Mouse (Mus musculus) midbrain, postnatal 0 days (tissue): ENCODE measurements around the gene Map3k9. TPM values are rescaled to one million over a fixed set of nuclear protein-coding genes. Genes with fewer than 3 reads are reported as not detected.

Experiments used
- ATAC-seq: fragments of 200-750 bp; cut with Nextera tagmentation; 2 replicates; pipeline ENCODE4 v1.8.0; 2017; ENCODE audit warnings: moderate number of reproducible peaks, mild to moderate bottlenecking, moderate TSS enrichment, moderate library complexity; ENCODE audit not compliant: low FRiP score
- DNase-seq: peaks from one replicate; pipeline ENCODE4 v3.0.0-alpha.2; 2015; ENCODE audit warnings: low spot score
- H3K27ac ChIP-seq: fragments of 300-500 bp; sonication (generic); 2 replicates; pipeline ENCODE4 v1.5.1; 2014; ENCODE audit warnings: low read depth, mild to moderate bottlenecking, low read length, mixed read lengths
- H3K27me3 ChIP-seq: fragments of 300-500 bp; sonication (generic); 2 replicates; pipeline ENCODE4 v1.6.1; 2014; ENCODE audit warnings: low read length, control low read depth, mixed read lengths; ENCODE audit not compliant: insufficient read depth
- H3K36me3 ChIP-seq: fragments of 300-500 bp; sonication (generic); 2 replicates; pipeline ENCODE4 v1.6.1; 2014; ENCODE audit warnings: low read length, control low read depth, mixed read lengths; ENCODE audit not compliant: insufficient read depth
- H3K4me1 ChIP-seq: fragments of 300-500 bp; sonication (generic); 2 replicates; pipeline ENCODE4 v1.6.1; 2014; ENCODE audit warnings: mild to moderate bottlenecking, control low read depth, antibody characterized with exemption, low read length, mixed read lengths; ENCODE audit not compliant: insufficient read depth
- H3K4me2 ChIP-seq: fragments of 300-500 bp; sonication (generic); 2 replicates; pipeline ENCODE4 v1.6.1; 2014; ENCODE audit warnings: low read depth, mild to moderate bottlenecking, low read length, mixed read lengths; ENCODE audit not compliant: poor library complexity, severe bottlenecking
- H3K4me3 ChIP-seq: fragments of 300-500 bp; sonication (generic); 2 replicates; pipeline ENCODE4 v1.5.1; 2014; ENCODE audit warnings: low read depth, mild to moderate bottlenecking, low read length, moderate library complexity
- H3K9ac ChIP-seq: fragments of 300-500 bp; sonication (generic); replicated peaks from 2 replicates; pipeline ENCODE4 v1.6.1; 2014; ENCODE audit warnings: mild to moderate bottlenecking, low read length, moderate library complexity, mixed read lengths; ENCODE audit not compliant: poor library complexity, severe bottlenecking
- H3K9me3 ChIP-seq: fragments of 300-500 bp; sonication (generic); 2 replicates; pipeline ENCODE4 v1.6.1; 2016; ENCODE audit warnings: low read length, control low read depth
- CTCF ChIP-seq: IDR thresholded peaks from 2 replicates; pipeline ENCODE4 v1.5.1; 2016; ENCODE audit warnings: antibody characterized with exemption, mild to moderate bottlenecking
- WGBS: fragments of 180-500 bp; shearing (Covaris S2); extraction: QIAGEN DNeasy Blood & Tissue Kit; methylation state at CpG from one replicate; pipeline ENCODE4 v1.1.7; 2014; 5-methylcytosine and 5-hydroxymethylcytosine counted together
- polyA plus RNA-seq: library from polyadenylated mRNA; unstranded; fragments of >200 nt; fragmentation: Nextera tagmentation; extraction: Ambion mirVana; gene quantifications from 2 replicates; pipeline ENCODE4 v1.2.1, GENCODE M21; 2015
- total RNA-seq: library from RNA; depleted of rRNA; stranded (reverse); fragments of >200 nt; gene quantifications from 2 replicates; pipeline ENCODE4 v1.2.3, GENCODE M21; 2014

The Map3k9 gene
- total and polyA plus RNA-seq, 2 experiments from 2014 or later, result 9.3 to 67.1 TPM

- ATAC-seq (no peak), DNase-seq (no peak)
- Histone ChIP-seq H3K4me3 (no peak overlapping the region), H3K9ac (no peak overlapping the region), H3K9me3 (no peaks in the 10 kb centered on the region), H3K36me3 (peaks cover 11% of the 10 kb centered on the region), H3K4me2 (no peak overlapping the region), H3K27ac (no peak overlapping the region), H3K27me3 (no peaks in the 10 kb centered on the region), H3K4me1 (no peaks in the 10 kb centered on the region)
- 89% methylated on average over 6 of the region's 6 CpGs for WGBS
- TF ChIP-seq CTCF, result no peak
Measured at GRCm38 (mm10) chr12:81765386-81765785, 15.6 kb downstream of the Map3k9 start.

GRCm38 (mm10) chr12:81764370-81764769 is 16.6 kb downstream of the Map3k9 start:
- DNase-seq, result no peak
- H3K27me3 ChIP-seq, result no peaks in the 10 kb centered on the region
- H3K4me1 ChIP-seq, result no peaks in the 10 kb centered on the region
- no peak overlapping the region for H3K4me2 ChIP-seq
- ATAC-seq, result no peak
- H3K9me3 ChIP-seq, result no peaks in the 10 kb centered on the region
- peaks cover 8% of the 10 kb centered on the region for H3K36me3 ChIP-seq
- WGBS, result 92% methylated on average over 5 of the region's 5 CpGs
- H3K27ac ChIP-seq, result no peak overlapping the region
- no peak for TF ChIP-seq CTCF
- H3K9ac ChIP-seq, result no peak overlapping the region
- H3K4me3 ChIP-seq, result no peak overlapping the region

- WGBS, result 36% methylated on average over 7 of the region's 7 CpGs
Measured at GRCm38 (mm10) chr12:81754651-81755050, 26.3 kb downstream of the Map3k9 start.

GRCm38 (mm10) chr12:81751116-81751515 is 29.9 kb downstream of the Map3k9 start:
- no peak overlapping the region for H3K4me2 ChIP-seq
- no peak overlapping the region for H3K9ac ChIP-seq
- no peaks in the 10 kb centered on the region for H3K36me3 ChIP-seq
- DNase-seq, result no peak
- H3K4me1 ChIP-seq, result 0 out of 2 replicates have a peak, but pooled peaks cover 4% of the 10 kb centered on the region
- no peaks in the 10 kb centered on the region for H3K9me3 ChIP-seq
- no peak for ATAC-seq
- H3K4me3 ChIP-seq, result no peak overlapping the region
- no peak for TF ChIP-seq CTCF
- no peaks in the 10 kb centered on the region for H3K27me3 ChIP-seq
- no peak overlapping the region for H3K27ac ChIP-seq
- 72% methylated on average over 4 of the region's 4 CpGs for WGBS

More at GRCm38 (mm10) chr12:81754651-81755050, 26.3 kb downstream of the Map3k9 start:
- Histone ChIP-seq H3K4me1 (0 out of 2 replicates have a peak, but pooled peaks cover 4% of the 10 kb centered on the region), H3K27me3 (no peaks in the 10 kb centered on the region), H3K27ac (no peak overlapping the region), H3K36me3 (no peaks in the 10 kb centered on the region), H3K9ac (no peak overlapping the region), H3K9me3 (no peaks in the 10 kb centered on the region), H3K4me3 (no peak overlapping the region), H3K4me2 (no peak overlapping the region)
- DNase-seq (no peak), ATAC-seq (no peak)
- no peak for TF ChIP-seq CTCF

- no peak for TF ChIP-seq CTCF
- no peak overlapping the region for H3K27ac ChIP-seq
- DNase-seq, result no peak
Measured at GRCm38 (mm10) chr12:81748918-81749317, 32.1 kb downstream of the Map3k9 start.

GRCm38 (mm10) chr12:81748021-81748576 is 32.9 kb downstream of the Map3k9 start:
- no peaks in the 10 kb centered on the region for H3K27me3 ChIP-seq
- no peaks in the 10 kb centered on the region for H3K36me3 ChIP-seq
- TF ChIP-seq CTCF, result no peak
- H3K4me2 ChIP-seq, result no peak overlapping the region
- H3K9me3 ChIP-seq, result no peaks in the 10 kb centered on the region
- WGBS, result 61% methylated on average over 4 of the region's 4 CpGs
- ATAC-seq, result no peak
- H3K9ac ChIP-seq, result no peak overlapping the region
- H3K27ac ChIP-seq, result no peak overlapping the region
- H3K4me3 ChIP-seq, result no peak overlapping the region
- no peaks in the 10 kb centered on the region for H3K4me1 ChIP-seq
- DNase-seq, result no peak

More at GRCm38 (mm10) chr12:81748918-81749317, 32.1 kb downstream of the Map3k9 start:
- Histone ChIP-seq H3K27me3 (no peaks in the 10 kb centered on the region), H3K9me3 (no peaks in the 10 kb centered on the region), H3K4me2 (no peak overlapping the region), H3K4me1 (no peaks in the 10 kb centered on the region), H3K9ac (no peak overlapping the region), H3K36me3 (no peaks in the 10 kb centered on the region), H3K4me3 (no peak overlapping the region)
- WGBS, result 44% methylated on average over 3 of the region's 3 CpGs
- ATAC-seq, result no peak
